Comparison of ENCODE assay signal across 8 mouse cellular contexts in genomic region chr4:108196277-108196855, GRCm38 (mm10). TPM values are rescaled to one million over a fixed set of nuclear protein-coding genes. Genes with fewer than 3 reads are reported as not detected.
DNase-seq lines count a peak whose midpoint lies in the region; ATAC-seq and TF ChIP-seq lines count a peak whose summit lies in the region.
"Had no signal": no experiment of that assay in that cellular context is flagged by ENCODE, and none has a peak within 500 bp of the region (broad histone marks: within the 10 kb centered on the region; RNA-seq: fewer than 3 reads in every experiment).

No protein-coding gene starts in this region.

- H3K27me3 ChIP-seq in lung, embryonic 14.5 days (ENCODE audit: insufficient read depth, low read length) = no peaks in the 10 kb centered on the region
- H3K27me3 ChIP-seq in embryonic facial prominence, embryonic 10.5 days (replicated peaks; ENCODE audit: low read depth, poor library complexity, severe bottlenecking) = no peaks in the 10 kb centered on the region
- no peaks in the 10 kb centered on the region for H3K27me3 ChIP-seq in hindbrain, embryonic 16.5 days (replicated peaks; ENCODE audit: control insufficient read depth, insufficient read depth, low read length)
- 0 out of 2 replicates have a peak, but pooled peaks cover 4% of the 10 kb centered on the region for H3K27me3 ChIP-seq in liver, embryonic 12.5 days (replicated peaks)
- H3K27me3 ChIP-seq: forebrain, embryonic 15.5 days had no signal

- no peak overlapping the region; the same call in 1 of the 2 replicates for H3K9ac ChIP-seq in lung, embryonic 14.5 days
- H3K9ac ChIP-seq in hindbrain, embryonic 16.5 days (ENCODE audit: low read depth, low read length) = no peak overlapping the region
- H3K9ac ChIP-seq in liver, embryonic 12.5 days = no peak overlapping the region
- H3K9ac ChIP-seq: forebrain, embryonic 15.5 days had no signal

- H3K36me3 ChIP-seq in lung, embryonic 14.5 days (ENCODE audit: insufficient read depth) = no peaks in the 10 kb centered on the region
- H3K36me3 ChIP-seq in embryonic facial prominence, embryonic 10.5 days (replicated peaks) = no peaks in the 10 kb centered on the region
- H3K36me3 ChIP-seq in hindbrain, embryonic 16.5 days (ENCODE audit: control insufficient read depth, insufficient read depth, low read length) = no peaks in the 10 kb centered on the region
- no peaks in the 10 kb centered on the region for H3K36me3 ChIP-seq in liver, embryonic 12.5 days
- H3K36me3 ChIP-seq: forebrain, embryonic 15.5 days had no signal

- WGBS in lung, embryonic 14.5 days = 53% methylated on average over 6 of the region's 6 CpGs
- 62% methylated on average over 6 of the region's 6 CpGs for WGBS in embryonic facial prominence, embryonic 10.5 days
- 58% methylated on average over 5 of the region's 6 CpGs for WGBS in hindbrain, embryonic 16.5 days
- 71% methylated on average over 6 of the region's 6 CpGs for WGBS in liver, embryonic 12.5 days (ENCODE audit: insufficient replicate concordance)

- TF ChIP-seq CTCF in lung, embryonic 14.5 days (IDR thresholded peaks at IDR 0.05; ENCODE audit: low read depth) = no peak

- H3K27ac ChIP-seq in lung, embryonic 14.5 days (ENCODE audit: low read depth) = no peak overlapping the region
- peak overlapping the region; percentile 73 for H3K27ac ChIP-seq in embryonic facial prominence, embryonic 10.5 days (replicated peaks)
- H3K27ac ChIP-seq in hindbrain, embryonic 16.5 days (ENCODE audit: low read depth, low read length) = no peak overlapping the region
- H3K27ac ChIP-seq in liver, embryonic 12.5 days = no peak overlapping the region
- H3K27ac ChIP-seq: forebrain, embryonic 15.5 days had no signal

- H3K4me2 ChIP-seq in lung, embryonic 14.5 days = no peak overlapping the region
- no peak overlapping the region for H3K4me2 ChIP-seq in hindbrain, embryonic 16.5 days (ENCODE audit: low read length)
- H3K4me2 ChIP-seq in liver, embryonic 12.5 days = no peak overlapping the region
- H3K4me2 ChIP-seq: forebrain, embryonic 15.5 days had no signal

- peak; percentile 2 for DNase-seq in lung, embryonic 14.5 days
- DNase-seq in lung, postnatal 4 days = no peak
- peak; percentile 64 to 70 for DNase-seq in cerebellum, adult 18-20 months
- peak; percentile 28 for DNase-seq in embryonic facial prominence, embryonic 10.5 days (ENCODE audit: low spot score)
- no peak for DNase-seq in thymus, postnatal 0 days (ENCODE audit: low spot score)

- ATAC-seq in lung, embryonic 14.5 days (ENCODE audit: insufficient read depth) = no peak
- peak; percentile 30; the same call in 1 of the 2 replicates for ATAC-seq in hindbrain, embryonic 16.5 days
- no peak for ATAC-seq in liver, embryonic 12.5 days
- ATAC-seq: forebrain, embryonic 15.5 days had no signal

- no peaks in the 10 kb centered on the region for H3K9me3 ChIP-seq in lung, embryonic 14.5 days (ENCODE audit: low read depth, low read length)
- H3K9me3 ChIP-seq in embryonic facial prominence, embryonic 10.5 days = no peaks in the 10 kb centered on the region
- no peaks in the 10 kb centered on the region for H3K9me3 ChIP-seq in hindbrain, embryonic 16.5 days (ENCODE audit: control insufficient read depth, low read length)
- no peaks in the 10 kb centered on the region for H3K9me3 ChIP-seq in liver, embryonic 12.5 days (replicated peaks)
- H3K9me3 ChIP-seq: forebrain, embryonic 15.5 days had no signal

- H3K4me3 ChIP-seq in lung, embryonic 14.5 days (ENCODE audit: low read depth, low read length) = no peak overlapping the region
- no peak overlapping the region for H3K4me3 ChIP-seq in embryonic facial prominence, embryonic 10.5 days
- no peak overlapping the region for H3K4me3 ChIP-seq in hindbrain, embryonic 16.5 days (ENCODE audit: low read length)
- H3K4me3 ChIP-seq in liver, embryonic 12.5 days = no peak overlapping the region
- H3K4me3 ChIP-seq: forebrain, embryonic 15.5 days had no signal

- no peaks in the 10 kb centered on the region for H3K4me1 ChIP-seq in lung, embryonic 14.5 days (ENCODE audit: insufficient read depth)
- H3K4me1 ChIP-seq in embryonic facial prominence, embryonic 10.5 days = peaks cover 6% of the 10 kb centered on the region
- peaks cover 3% of the 10 kb centered on the region; the same call in 1 of the 2 replicates for H3K4me1 ChIP-seq in hindbrain, embryonic 16.5 days (ENCODE audit: control insufficient read depth, insufficient read depth, low read depth, low read length)
- no peaks in the 10 kb centered on the region for H3K4me1 ChIP-seq in liver, embryonic 12.5 days
- H3K4me1 ChIP-seq: forebrain, embryonic 15.5 days had no signal

RNA-seq across cellular contexts. Expression of gene Zyg11a, which starts 21.5 kb away (rescaled TPM):
- polyA plus RNA-seq in lung, embryonic 14.5 days (2014; fragmentation: Nextera tagmentation; extraction: Ambion mirVana) = 0.11 and 0.20 TPM in 2 replicates
- not detected in 2 replicates for polyA plus RNA-seq in embryonic facial prominence, embryonic 10.5 days (2016; fragmentation: Nextera tagmentation; extraction: Ambion mirVana)
- 0.15 TPM in 1 of 2 replicates, not detected in the other for polyA plus RNA-seq in hindbrain, embryonic 16.5 days (2015; fragmentation: Nextera tagmentation; extraction: Ambion mirVana)
- polyA plus RNA-seq in thymus, postnatal 0 days (2015; fragmentation: Nextera tagmentation; extraction: Ambion mirVana) = 0.06 and 0.08 TPM in 2 replicates
- polyA plus RNA-seq in liver, embryonic 12.5 days (2016; fragmentation: Nextera tagmentation; extraction: Ambion mirVana) = 0.07 and 0.08 TPM in 2 replicates
- polyA plus RNA-seq: forebrain, embryonic 15.5 days had no signal

RNA-seq across cellular contexts. Expression of gene Echdc2, which starts 31.1 kb away (rescaled TPM):
- 43.4 and 44.3 TPM in 2 replicates for polyA plus RNA-seq in lung, embryonic 14.5 days (2014; fragmentation: Nextera tagmentation; extraction: Ambion mirVana)
- 27.2 and 27.6 TPM in 2 replicates for polyA plus RNA-seq in embryonic facial prominence, embryonic 10.5 days (2016; fragmentation: Nextera tagmentation; extraction: Ambion mirVana)
- 12.5 and 14.2 TPM in 2 replicates for polyA plus RNA-seq in hindbrain, embryonic 16.5 days (2015; fragmentation: Nextera tagmentation; extraction: Ambion mirVana)
- polyA plus RNA-seq in thymus, postnatal 0 days (2015; fragmentation: Nextera tagmentation; extraction: Ambion mirVana) = 8.8 and 9.9 TPM in 2 replicates
- 8.9 and 10.2 TPM in 2 replicates for polyA plus RNA-seq in liver, embryonic 12.5 days (2016; fragmentation: Nextera tagmentation; extraction: Ambion mirVana)

RNA-seq across cellular contexts. Expression of gene Scp2, which starts 51.6 kb away (rescaled TPM):
- polyA plus RNA-seq in lung, embryonic 14.5 days (2014; fragmentation: Nextera tagmentation; extraction: Ambion mirVana) = 239 and 248 TPM in 2 replicates
- polyA plus RNA-seq in embryonic facial prominence, embryonic 10.5 days (2016; fragmentation: Nextera tagmentation; extraction: Ambion mirVana) = 159 and 163 TPM in 2 replicates
- polyA plus RNA-seq in hindbrain, embryonic 16.5 days (2015; fragmentation: Nextera tagmentation; extraction: Ambion mirVana) = 211 and 220 TPM in 2 replicates
- 333 and 345 TPM in 2 replicates for polyA plus RNA-seq in thymus, postnatal 0 days (2015; fragmentation: Nextera tagmentation; extraction: Ambion mirVana)
- polyA plus RNA-seq in liver, embryonic 12.5 days (2016; fragmentation: Nextera tagmentation; extraction: Ambion mirVana) = 196 and 198 TPM in 2 replicates

Comparison
In these comparisons a context has a peak if more than half of its experiments do, and no peak if none do; other contexts are left out.
1. DNase-seq: peak in lung, embryonic 14.5 days (single experiment), cerebellum, adult 18-20 months (2 of 2) and embryonic facial prominence, embryonic 10.5 days (single experiment); none in lung, postnatal 4 days (0 of 2) and thymus, postnatal 0 days (single experiment).